Mouse (Mus musculus) inflammation-experienced regulatory T-cells, adult 6 months (primary cell): ENCODE results near the gene Vmn2r37. TPM values are rescaled to one million over a fixed set of nuclear protein-coding genes. Genes with fewer than 3 reads are reported as not detected.
"Not testable (repeated sequence)": the region's sequence is repeated elsewhere in the genome, so short reads cannot be mapped to it uniquely, and the experiment has no call there.

Experiments
- ATAC-seq: one replicate; pipeline ENCODE4 v1.8.0; 2017
- polyA plus RNA-seq, 3 experiments: library from polyadenylated mRNA; unstranded; fragments of 100-300 nt; shearing (Covaris generic); gene quantifications; one replicate each; pipeline ENCODE4 v1.2.1; 2017

The Vmn2r37 gene
- not detected for polyA plus RNA-seq

DNA sequence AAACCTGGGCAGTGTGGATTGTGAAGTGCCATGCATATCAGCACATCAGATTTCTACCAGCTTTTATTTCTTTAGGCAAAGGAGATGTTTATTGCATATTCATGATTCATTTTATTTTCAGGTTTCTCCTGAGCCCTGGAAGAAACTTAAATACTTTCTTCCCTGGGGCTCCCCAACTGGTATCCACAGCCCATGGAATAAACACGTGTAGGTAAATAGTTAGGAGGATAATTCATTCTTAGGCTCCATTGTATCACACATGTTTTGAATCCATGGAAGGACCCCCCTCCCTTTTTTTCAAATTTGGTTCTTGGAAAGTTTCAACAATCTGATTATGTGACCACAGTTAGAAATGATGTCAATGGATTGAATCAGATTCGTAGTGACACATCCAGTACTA lies at the start of gene Vmn2r37:
Vmn2r37 (minus strand) TSS at position 101 of the 400 bp plus-strand sequence.
- ATAC-seq = not testable (repeated sequence)

Other genes with a start within 250 kb of the Vmn2r37 start
- gene Vmn2r39, start 192.9 kb downstream of the Vmn2r37 start, polyA plus RNA-seq = not detected
- not detected for gene Vmn2r38, start 125.8 kb downstream of the Vmn2r37 start, polyA plus RNA-seq